Mouse (Mus musculus): ENCODE measurements around the gene Impg2.

GRCm38 (mm10) chr16:56311291-56311690 lies 107.2 kb downstream of the Impg2 start:
- TF ChIP-seq CTCF (IDR thresholded peaks at IDR 0.05; ENCODE audit: borderline replicate concordance, insufficient read depth, low read length) = no peak
- TF ChIP-seq POLR2A (IDR thresholded peaks at IDR 0.05; ENCODE audit: low read depth, low read length) = no peak
